Mouse (Mus musculus) embryonic facial prominence, embryonic 11.5 days (tissue): ENCODE measurements around the gene Hnrnpu. TPM values are rescaled to one million over a fixed set of nuclear protein-coding genes. Genes with fewer than 3 reads are reported as not detected.
"Not testable (repeated sequence)": the region's sequence is repeated elsewhere in the genome, so short reads cannot be mapped to it uniquely, and the experiment has no call there.

Experiments
- ATAC-seq: fragments of 200-750 bp; cut with Nextera tagmentation; replicated peaks from 2 replicates; pipeline ENCODE4 v1.8.0; 2017; ENCODE audit warnings: low read depth; ENCODE audit not compliant: insufficient number of reproducible peaks, low FRiP score, low TSS enrichment
- DNase-seq: peaks from one replicate; pipeline ENCODE4 v3.0.0-alpha.2; 2015; ENCODE audit warnings: low spot score
- H3K27ac ChIP-seq: fragments of 300-500 bp; sonication (generic); replicated peaks from 2 replicates; pipeline ENCODE4 v1.5.1; 2014; ENCODE audit warnings: mild to moderate bottlenecking, low read depth, low read length, control low read depth
- H3K27me3 ChIP-seq: fragments of 300-500 bp; sonication (generic); 2 replicates; pipeline ENCODE4 v1.6.1; 2014; ENCODE audit warnings: mild to moderate bottlenecking, low read length, moderate library complexity, mixed read lengths; ENCODE audit not compliant: control insufficient read depth, insufficient read depth
- H3K36me3 ChIP-seq: fragments of 300-500 bp; sonication (generic); replicated peaks from 2 replicates; pipeline ENCODE4 v1.6.1; 2014; ENCODE audit warnings: low read depth, mild to moderate bottlenecking, low read length, moderate library complexity, mixed read lengths; ENCODE audit not compliant: control insufficient read depth, insufficient read depth
- H3K4me1 ChIP-seq: fragments of 300-500 bp; sonication (generic); 2 replicates; pipeline ENCODE4 v1.6.1; 2014; ENCODE audit warnings: low read length, mixed read lengths; ENCODE audit not compliant: control insufficient read depth, insufficient read depth
- H3K4me2 ChIP-seq: fragments of 300-500 bp; sonication (generic); 2 replicates; pipeline ENCODE4 v1.6.1; 2014; ENCODE audit warnings: low read depth, mild to moderate bottlenecking, control low read depth, low read length, moderate library complexity
- H3K4me3 ChIP-seq: fragments of 300-500 bp; sonication (generic); 2 replicates; pipeline ENCODE4 v1.5.1; 2014; ENCODE audit warnings: low read depth, low read length, control low read depth
- H3K9ac ChIP-seq: fragments of 300-500 bp; sonication (generic); replicated peaks from 2 replicates; pipeline ENCODE4 v1.6.1; 2014; ENCODE audit warnings: mild to moderate bottlenecking, control low read depth, low read length
- H3K9me3 ChIP-seq: fragments of 300-500 bp; sonication (generic); replicated peaks from 2 replicates; pipeline ENCODE4 v1.6.1; 2016; ENCODE audit warnings: mild to moderate bottlenecking, low read length, inconsistent platforms, mixed read lengths; ENCODE audit not compliant: control insufficient read depth
- WGBS: fragments of 180-500 bp; shearing (Covaris S2); extraction: QIAGEN DNeasy Blood & Tissue Kit; methylation state at CpG from one replicate; pipeline ENCODE4 v1.1.7; 2014; 5-methylcytosine and 5-hydroxymethylcytosine counted together
- polyA plus RNA-seq: library from polyadenylated mRNA; unstranded; fragments of >200 nt; fragmentation: Nextera tagmentation; extraction: Ambion mirVana; gene quantifications from 2 replicates; pipeline ENCODE4 v1.2.1, GENCODE M21; 2014

The Hnrnpu gene
- polyA plus RNA-seq, 1 experiment from 2014 or later, result 953 TPM

DNA sequence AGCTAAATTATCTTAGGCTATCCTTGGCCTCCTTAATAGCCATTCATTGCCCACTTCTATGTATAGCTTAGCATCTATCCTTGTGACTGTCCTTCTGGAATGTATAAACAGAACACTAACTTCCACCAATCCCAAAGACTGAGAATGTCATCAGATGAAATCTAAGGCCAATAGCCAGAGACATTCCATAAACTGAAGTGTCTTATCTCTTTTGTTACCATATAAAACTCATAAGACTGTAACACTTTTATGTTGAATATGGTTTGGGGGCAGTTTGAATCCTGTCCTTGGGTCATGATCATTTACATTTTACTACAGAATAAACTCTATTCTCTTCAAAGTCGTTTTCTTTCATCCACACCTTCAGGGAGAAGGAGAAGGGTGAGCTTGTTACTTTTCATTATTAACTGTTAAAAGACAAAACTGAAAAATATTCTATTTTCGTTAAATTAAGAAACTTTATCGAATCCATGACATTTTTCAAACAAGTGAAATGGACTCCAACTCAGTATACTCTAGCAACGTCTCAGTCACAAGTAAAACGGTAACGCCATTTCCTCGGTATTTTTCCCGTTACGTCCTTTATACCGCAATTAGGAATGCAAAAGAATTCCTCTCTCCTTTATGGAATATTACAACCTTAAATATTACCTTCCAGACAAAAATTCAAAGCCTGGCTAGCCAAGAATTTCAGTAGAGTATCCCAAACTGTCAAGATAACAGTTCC lies 20.2 kb downstream of the Hnrnpu start:
- WGBS, result 54% methylated on average over 10 of the region's 10 CpGs

DNA sequence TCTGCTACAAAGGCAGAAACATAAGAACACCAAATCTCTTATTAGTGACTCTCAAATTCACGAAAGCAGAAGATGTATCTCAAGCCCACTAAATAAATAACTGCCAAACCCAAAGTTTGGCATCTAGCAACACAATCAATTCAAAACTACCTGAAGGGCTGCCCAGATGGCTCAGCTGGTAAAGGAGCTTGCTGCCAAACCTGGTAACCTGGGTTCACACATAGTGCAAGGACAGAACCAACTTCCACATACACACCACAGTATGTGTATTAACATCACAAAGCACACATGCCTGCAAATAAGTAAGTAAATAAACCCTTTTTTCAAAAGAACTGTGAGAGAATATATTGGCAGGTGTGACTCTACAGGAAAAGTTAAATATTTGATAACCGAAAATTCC lies 23.4 kb downstream of the Hnrnpu start:
- Histone ChIP-seq H3K27ac (no peak overlapping the region), H3K4me2 (no peak overlapping the region), H3K27me3 (no peaks in the 10 kb centered on the region), H3K9ac (no peak overlapping the region), H3K36me3 (no peaks in the 10 kb centered on the region), H3K4me1 (no peaks in the 10 kb centered on the region), H3K4me3 (no peak overlapping the region), H3K9me3 (no peaks in the 10 kb centered on the region)
- DNase-seq (no peak), ATAC-seq (no peak)
- WGBS, result 84% methylated on average over 2 of the region's 2 CpGs

More for the DNA sequence above, 20.2 kb downstream of the Hnrnpu start:
- no peaks in the 10 kb centered on the region for H3K27me3 ChIP-seq
- H3K9ac ChIP-seq, result no peak overlapping the region
- peak overlapping the region; percentile 94 for H3K27ac ChIP-seq
- no peak for ATAC-seq
- H3K4me2 ChIP-seq, result peak overlapping the region; percentile 44; the same call in 1 of the 2 replicates
- no peaks in the 10 kb centered on the region; the same call in 1 of the 2 replicates for H3K36me3 ChIP-seq
- peak; percentile 45 for DNase-seq
- peak overlapping the region; percentile 49 for H3K4me3 ChIP-seq
- H3K9me3 ChIP-seq, result no peaks in the 10 kb centered on the region
- no peaks in the 10 kb centered on the region for H3K4me1 ChIP-seq

DNA sequence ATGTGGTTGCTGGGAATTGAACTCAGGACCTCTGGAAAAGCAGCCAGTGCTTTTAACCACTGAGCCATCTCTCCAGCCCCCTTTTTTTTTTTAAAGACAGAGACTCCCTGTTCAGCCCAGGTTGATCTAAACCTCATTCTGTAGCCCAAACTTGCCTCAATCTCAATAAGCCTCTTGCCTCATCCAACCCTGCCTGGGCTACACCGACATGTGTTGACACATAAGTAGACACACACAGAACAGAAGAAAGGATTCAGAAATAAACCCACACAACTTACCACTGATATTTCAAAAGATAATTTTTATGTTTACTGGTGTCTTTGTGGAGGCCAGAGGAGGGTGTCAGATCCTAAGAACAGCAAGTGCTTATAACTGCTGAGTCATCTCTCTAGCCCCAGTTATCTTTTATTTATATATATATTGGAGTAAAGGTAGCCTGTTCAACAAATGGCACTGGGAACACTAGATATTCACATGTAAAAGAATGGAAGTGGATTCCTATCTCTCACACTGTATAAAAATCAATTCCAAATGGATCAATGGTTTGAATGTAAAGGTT lies 24.5 kb downstream of the Hnrnpu start:
- no peak for ATAC-seq
- no peaks in the 10 kb centered on the region for H3K27me3 ChIP-seq
- 93% methylated on average over 1 of the region's 1 CpGs for WGBS
- DNase-seq, result no peak
- no peak overlapping the region for H3K9ac ChIP-seq
- H3K4me1 ChIP-seq, result no peaks in the 10 kb centered on the region
- no peak overlapping the region for H3K4me2 ChIP-seq
- no peaks in the 10 kb centered on the region for H3K9me3 ChIP-seq
- H3K27ac ChIP-seq, result no peak overlapping the region
- H3K4me3 ChIP-seq, result no peak overlapping the region
- H3K36me3 ChIP-seq, result no peaks in the 10 kb centered on the region

DNA sequence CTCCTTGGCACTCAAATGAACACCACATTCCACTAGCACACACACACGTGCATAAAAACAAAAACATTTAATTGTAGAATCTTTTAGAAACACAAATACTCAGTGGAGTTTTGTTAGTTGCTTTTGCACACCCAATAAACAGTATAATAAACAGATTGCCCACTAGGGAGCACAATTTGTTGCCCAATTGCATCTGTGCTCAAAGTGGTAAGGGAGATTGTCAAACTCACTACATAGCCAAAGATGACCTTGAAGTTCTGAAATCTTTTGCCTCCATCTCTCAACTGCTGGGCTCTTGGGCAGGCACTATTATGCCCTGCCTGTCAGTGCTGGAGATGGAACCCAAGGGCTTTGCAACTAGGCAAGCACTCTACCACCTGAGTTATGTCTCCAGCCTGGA lies 27.5 kb downstream of the Hnrnpu start:
- H3K9me3 ChIP-seq, result no peaks in the 10 kb centered on the region
- ATAC-seq (no peak), DNase-seq (no peak)
- H3K4me2 ChIP-seq, result no peak overlapping the region
- no peak overlapping the region for H3K4me3 ChIP-seq
- no peaks in the 10 kb centered on the region for H3K27me3 ChIP-seq
- WGBS, result 68% methylated on average over 1 of the region's 1 CpGs
- no peaks in the 10 kb centered on the region for H3K4me1 ChIP-seq
- H3K27ac ChIP-seq, result no peak overlapping the region
- no peaks in the 10 kb centered on the region for H3K36me3 ChIP-seq
- H3K9ac ChIP-seq, result no peak overlapping the region

DNA sequence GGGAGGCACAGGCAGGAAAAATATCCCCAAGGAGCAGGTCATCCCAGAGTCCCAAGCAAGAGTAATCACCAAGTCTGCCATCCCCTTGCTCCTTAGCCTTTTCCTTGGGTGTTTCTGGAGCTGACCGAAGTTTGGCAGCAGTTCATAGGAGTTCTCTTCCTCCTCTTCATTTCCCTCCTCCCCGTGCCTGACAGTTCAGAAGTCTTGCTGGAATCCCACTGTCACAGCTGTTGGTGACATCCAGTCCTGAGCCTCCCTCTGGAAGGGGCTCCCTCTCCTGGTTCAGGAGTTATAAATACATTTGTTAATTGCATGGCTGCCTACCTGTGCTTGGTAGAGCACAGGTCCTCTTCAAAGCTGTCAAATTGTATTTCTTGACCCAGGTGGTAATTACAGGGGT lies 28.1 kb downstream of the Hnrnpu start:
- Histone ChIP-seq H3K27me3 (no peaks in the 10 kb centered on the region), H3K9me3 (no peaks in the 10 kb centered on the region), H3K27ac (no peak overlapping the region), H3K4me1 (no peaks in the 10 kb centered on the region), H3K4me3 (no peak overlapping the region), H3K36me3 (no peaks in the 10 kb centered on the region), H3K9ac (no peak overlapping the region), H3K4me2 (no peak overlapping the region)
- DNase-seq (no peak), ATAC-seq (no peak)
- 79% methylated on average over 2 of the region's 2 CpGs for WGBS

DNA sequence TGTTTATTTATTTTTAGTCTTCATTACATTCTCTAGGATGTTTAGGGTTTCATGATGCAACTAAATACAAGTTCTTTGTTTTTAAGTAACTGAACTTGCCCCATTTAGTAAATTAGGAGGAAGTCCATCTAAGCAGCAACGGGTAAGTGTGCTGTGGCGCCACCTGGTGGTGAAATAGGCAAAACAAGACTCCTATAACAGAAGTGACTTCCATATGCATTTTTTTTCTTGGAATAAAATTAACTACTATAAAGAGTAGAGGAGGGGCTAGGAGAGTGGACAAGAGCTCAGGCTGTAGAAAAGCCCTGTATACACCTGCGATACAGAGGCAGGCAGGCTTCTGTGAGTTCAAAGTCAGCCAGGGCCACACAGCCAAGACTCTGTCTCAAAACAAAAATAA lies 34.2 kb downstream of the Hnrnpu start:
- no peaks in the 10 kb centered on the region for H3K36me3 ChIP-seq
- H3K9me3 ChIP-seq, result no peaks in the 10 kb centered on the region
- peak; percentile 79 for DNase-seq
- no peak overlapping the region for H3K27ac ChIP-seq
- H3K9ac ChIP-seq, result no peak overlapping the region
- ATAC-seq, result no peak
- no peaks in the 10 kb centered on the region for H3K27me3 ChIP-seq
- H3K4me1 ChIP-seq, result no peaks in the 10 kb centered on the region
- no peak overlapping the region for H3K4me2 ChIP-seq
- H3K4me3 ChIP-seq, result no peak overlapping the region
- 22% methylated on average over 3 of the region's 3 CpGs for WGBS

DNA sequence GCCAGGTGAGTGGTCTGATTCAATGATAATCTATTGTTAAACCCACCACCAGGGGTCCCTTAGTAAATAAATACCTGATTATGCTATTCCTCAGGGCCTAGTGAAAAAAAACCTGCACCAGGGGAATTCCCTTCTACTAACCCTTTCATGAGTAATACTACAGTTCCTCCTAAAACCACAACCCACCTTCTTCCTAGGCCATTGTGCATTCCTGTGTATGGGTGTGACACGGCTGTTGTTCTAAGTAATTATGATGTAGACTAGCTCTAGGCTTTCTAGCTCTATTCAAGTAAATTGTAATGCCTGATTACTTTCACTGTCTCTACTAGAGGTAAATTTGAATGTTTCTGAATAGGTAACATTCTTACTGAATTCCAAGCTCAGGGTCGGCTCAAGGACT lies 36.3 kb downstream of the Hnrnpu start:
- H3K27ac ChIP-seq, H3K4me2 ChIP-seq, H3K4me3 ChIP-seq, H3K9me3 ChIP-seq, H3K27me3 ChIP-seq, DNase-seq, H3K4me1 ChIP-seq, H3K9ac ChIP-seq, ATAC-seq, H3K36me3 ChIP-seq: not testable (repeated sequence)
- 86% methylated on average over 2 of the region's 2 CpGs for WGBS

DNA sequence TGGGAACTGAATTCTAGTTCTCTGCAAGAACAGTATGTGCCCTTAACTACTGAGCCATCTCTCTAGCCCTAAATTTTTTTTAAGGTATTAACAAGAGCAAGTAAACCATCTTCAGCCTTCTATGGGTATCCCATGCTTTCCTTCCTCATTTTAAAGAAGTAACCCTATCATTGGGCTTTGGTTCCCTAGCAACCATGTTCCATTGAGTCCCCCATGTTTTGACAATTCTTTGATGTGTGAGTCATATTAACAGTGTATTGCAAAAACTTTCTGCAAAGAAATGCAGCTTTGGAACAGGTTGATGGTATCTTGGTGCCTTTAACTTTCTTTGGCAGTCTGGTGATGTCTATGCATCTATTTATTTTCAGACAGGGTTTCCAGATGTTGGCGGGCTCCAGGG lies 43.5 kb downstream of the Hnrnpu start:
- Histone ChIP-seq H3K27ac (no peak overlapping the region), H3K4me3 (no peak overlapping the region), H3K27me3 (no peaks in the 10 kb centered on the region), H3K4me1 (no peaks in the 10 kb centered on the region), H3K4me2 (no peak overlapping the region), H3K9me3 (no peaks in the 10 kb centered on the region), H3K9ac (no peak overlapping the region), H3K36me3 (no peaks in the 10 kb centered on the region)
- ATAC-seq (no peak), DNase-seq (no peak)
- 95% methylated on average over 1 of the region's 1 CpGs for WGBS
